Mouse (Mus musculus) embryo, embryonic 9.5 days (tissue): ENCODE measurements around the gene Zc3h18.
A peak's percentile ranks its signal among the peaks of the same experiment; 100 is the strongest.

ENCODE experiments used
- DNase-seq: peaks from one replicate; pipeline ENCODE4 v3.0.0-alpha.2; 2017; ENCODE audit errors: extremely low spot score

The Zc3h18 gene

DNA sequence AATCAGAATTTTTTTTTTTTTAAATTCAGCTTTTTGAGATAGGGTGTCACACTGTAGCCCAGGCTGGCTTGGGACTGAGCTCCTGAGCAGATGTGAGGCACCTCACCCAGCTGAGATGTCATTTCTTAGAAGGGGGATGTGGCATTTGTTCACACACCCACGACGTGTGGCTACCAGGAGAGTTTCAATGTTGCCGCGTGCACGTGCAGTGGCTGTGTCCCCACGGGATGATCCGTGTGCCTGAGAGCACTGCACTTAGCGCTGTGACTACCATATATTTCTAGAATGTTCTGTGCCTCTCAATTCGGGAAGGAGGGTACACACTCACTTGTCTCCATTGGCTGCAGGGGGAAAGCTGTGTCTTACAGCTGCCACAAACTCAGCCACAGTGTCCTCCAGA is 59.7 kb downstream of the Zc3h18 start:
- DNase-seq, result no peak

DNA sequence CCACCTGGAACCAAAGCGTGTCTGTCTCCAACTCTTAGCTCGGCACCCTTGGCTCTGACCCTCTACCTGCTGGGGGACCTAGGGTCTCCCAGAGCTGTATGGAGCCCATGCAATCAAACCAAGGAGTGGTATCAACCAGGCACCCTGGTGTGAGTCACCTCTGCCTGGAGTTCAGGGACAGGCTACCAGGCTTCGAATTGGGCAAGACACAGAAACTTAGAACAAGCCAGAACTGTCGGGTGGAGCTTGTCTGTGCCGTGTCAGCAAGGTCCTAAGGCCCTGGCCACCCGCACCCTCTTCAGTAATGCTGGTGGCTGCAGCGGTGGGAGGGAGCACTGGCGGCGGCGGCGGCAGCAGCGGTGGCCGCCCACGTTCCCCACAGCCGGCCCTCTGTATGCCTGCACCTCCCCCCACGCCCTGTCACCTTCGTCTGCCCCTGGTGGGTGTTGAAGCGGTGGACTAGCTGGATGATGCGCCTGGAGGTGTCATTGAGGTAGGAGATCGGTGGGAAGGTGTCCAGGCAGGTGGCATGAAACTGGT is 60.2 kb downstream of the Zc3h18 start:
- DNase-seq, result no peak

DNA sequence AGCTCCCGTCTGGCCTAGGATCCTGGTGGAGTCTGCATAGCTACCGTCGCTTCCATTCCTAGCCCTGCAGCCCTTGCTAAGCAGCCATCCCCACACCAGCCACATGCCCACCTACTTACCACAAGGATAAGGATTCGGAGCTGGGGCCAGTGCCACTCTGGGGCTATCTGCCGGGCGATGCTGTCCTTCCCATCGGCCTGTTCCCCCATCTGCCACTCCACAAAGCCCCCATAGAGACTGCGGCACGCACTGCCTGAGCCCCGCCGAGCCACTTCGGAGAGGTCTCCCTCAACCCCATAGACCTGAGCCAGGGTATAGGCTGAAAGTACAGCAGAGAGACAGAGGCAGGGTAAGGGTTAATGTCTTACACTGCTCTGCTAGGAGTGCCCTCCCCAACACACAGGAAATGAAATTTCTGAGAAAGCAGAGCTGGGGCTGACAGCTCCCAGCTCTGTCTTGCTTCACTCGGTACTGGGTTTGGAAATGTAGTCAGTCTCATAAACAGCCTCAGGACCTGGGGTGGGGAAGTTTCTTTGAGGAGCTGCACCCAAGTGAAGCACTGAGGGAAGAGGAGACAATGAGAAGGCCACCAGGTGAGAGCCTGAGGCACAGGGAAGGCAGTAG is 61.4 kb downstream of the Zc3h18 start:
- no peak for DNase-seq

DNA sequence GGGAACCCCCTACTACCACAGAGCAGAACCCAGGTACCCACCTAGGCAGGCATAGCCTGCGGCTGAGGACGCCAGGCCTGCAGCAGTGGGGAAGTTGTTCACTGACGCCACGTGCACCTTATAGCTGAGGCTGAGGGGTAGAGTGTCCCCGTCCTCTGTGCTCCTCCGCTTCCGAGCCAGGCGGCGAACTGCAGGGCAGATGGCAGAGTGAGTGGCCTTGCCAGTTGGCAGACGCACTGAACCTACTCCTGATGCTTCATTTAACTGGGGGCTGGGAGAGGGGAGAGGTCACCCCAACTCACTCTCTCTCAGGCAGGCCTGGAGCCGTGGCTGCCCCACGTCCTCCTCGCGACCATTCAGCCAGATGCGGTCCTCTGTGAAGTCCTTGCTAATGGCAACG is 62.9 kb downstream of the Zc3h18 start:
- DNase-seq, result no peak

DNA sequence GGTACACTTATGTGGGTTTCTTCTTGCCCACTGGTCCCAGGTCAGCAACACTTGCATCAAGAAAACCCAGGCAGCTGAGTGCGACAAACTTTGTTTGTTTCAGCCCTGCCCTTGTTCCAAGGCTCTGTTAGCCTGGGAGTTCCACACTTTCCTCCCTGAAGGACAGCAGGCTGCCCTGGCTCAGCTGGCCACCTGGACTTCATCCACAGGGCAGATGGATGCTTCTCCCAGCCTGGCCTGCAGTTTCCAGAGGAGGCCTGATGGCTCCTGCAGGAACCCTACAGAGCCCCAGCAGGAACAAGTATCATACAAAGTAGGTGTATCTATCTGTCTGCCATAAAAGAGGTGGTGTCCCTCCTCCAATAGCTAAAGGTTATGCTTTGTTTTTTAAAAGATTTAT is 64.9 kb downstream of the Zc3h18 start:
- no peak for DNase-seq

DNA sequence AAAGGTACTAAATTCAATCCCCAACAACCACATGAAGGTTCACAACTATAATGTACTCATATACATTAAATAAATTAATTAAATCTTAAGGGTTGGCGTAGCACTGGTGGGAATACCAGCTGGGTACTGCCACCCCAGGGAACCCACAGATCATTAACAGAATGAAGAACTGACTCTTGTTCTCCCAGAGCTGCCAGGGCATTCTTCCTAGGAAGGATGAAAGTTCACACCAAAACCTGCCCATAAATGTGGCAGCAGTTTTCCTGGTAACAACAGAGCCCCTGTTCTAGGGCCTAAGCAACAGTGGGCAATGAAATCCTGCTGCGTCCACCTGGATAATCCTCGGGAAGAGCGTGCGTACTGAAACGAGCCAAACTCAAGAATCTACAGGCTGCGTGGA is 65.9 kb downstream of the Zc3h18 start:
- no peak for DNase-seq

DNA sequence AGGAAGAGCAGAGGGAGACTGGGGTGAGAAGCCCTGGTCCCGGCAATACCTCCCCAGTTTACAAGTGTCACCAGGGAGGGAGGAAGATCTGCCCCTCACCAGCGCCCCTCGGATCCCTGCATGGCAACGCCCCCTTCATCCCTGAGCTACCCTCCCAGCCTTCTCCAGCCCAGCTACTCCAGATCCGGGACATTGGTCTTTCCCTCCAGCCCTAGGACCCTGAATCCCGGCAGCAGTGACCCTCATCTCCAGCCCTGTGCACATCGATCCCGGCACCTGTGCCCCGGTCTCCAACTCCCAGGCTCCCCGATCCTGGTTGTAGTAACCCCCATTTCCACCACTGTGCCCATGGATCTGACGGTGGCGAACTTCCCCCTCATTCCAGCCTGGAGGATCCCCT is 66.4 kb downstream of the Zc3h18 start:
- DNase-seq, result no peak

DNA sequence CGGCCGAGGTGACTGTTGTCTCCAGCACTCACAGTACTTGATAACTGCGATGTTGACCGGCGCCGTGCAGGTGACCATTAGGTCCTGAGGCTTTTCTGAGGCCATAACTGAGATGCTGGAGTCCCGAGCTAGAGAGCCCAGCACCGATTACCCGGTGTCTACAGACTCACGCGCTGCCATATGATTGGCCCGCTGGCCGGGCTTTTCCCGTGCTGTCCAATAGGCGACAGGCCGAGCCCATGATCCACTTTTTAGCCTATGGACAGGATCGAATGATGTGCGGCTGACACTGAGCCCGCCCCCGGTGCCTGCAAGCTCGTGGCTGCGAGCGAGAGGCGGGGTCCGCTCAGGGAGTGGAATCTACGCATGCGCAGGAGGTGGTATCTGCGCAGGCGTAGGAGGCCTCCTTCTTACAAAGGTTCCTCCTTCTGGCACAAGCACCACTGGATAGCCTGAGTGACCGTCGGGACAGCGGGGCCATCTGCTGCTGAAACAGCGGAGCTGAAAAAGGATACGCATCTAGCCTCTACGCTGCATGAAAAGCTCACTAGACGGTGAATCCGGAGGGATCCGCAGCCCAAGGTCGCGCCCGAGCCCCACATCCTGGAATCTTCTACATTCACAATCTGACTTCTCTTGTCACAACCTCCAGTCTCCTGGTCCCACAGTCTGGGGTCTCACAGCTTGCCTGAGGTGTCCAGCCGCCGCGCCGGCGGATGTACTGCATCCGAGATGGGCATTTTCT is 67.0 kb downstream of the Zc3h18 start, which contains the start of gene Mvd:
TSS of gene Mvd (minus strand) at position 161 of the 745 bp plus-strand sequence.
- DNase-seq, result peak; percentile 98

DNA sequence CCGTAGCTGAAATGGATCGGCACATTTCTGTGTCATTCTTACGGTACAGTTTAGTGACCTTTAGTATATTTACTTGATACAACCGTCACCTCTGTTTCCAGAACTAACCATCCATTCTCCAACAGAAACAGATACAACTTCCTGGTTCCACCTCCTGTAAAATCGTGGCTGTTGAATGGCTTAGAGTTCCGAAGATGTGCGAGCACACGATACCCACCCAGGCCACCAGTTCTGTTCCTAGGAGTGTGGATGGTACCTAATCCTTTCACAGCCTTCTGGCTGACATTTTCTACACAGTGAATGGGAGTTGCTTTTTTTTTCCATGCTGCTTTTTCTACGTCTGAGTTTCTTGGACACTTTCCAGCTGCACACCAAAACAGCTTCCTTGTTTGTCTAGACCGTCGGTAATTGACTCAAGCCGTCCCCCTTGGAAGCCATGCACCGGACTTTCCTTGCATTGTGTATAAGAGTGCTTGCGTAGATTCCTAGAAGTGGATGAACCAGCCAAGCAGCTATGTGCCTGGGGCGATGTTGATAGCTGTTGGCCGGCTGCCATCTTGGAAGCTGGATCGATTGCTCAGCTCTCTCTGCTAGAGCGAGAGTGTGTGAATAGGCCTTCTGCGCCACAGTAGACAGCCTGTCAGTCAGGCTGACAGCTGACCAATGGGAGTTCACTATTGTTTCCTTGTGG is 67.8 kb downstream of the Zc3h18 start:
- DNase-seq, result peak; percentile 37

DNA sequence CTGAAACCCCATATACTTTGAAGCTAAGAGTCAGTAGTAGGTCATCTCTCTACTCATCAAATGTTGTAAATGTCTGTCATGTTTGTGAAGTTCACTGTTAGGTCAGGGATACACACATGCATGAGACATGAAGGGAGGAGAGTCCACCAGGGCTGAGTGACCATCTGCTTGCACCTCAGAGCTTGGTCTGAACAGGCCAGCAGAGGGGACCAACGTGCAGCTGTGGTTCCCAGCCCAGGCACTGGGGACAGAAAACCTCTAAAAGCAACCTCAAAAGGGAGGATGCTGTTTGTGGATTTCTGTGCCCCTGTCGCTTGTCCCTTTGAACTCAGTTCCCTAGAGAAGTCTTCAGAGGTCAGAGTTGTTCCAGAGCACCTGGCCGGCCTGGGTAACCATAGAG is 68.8 kb downstream of the Zc3h18 start:
- DNase-seq, result no peak

DNA sequence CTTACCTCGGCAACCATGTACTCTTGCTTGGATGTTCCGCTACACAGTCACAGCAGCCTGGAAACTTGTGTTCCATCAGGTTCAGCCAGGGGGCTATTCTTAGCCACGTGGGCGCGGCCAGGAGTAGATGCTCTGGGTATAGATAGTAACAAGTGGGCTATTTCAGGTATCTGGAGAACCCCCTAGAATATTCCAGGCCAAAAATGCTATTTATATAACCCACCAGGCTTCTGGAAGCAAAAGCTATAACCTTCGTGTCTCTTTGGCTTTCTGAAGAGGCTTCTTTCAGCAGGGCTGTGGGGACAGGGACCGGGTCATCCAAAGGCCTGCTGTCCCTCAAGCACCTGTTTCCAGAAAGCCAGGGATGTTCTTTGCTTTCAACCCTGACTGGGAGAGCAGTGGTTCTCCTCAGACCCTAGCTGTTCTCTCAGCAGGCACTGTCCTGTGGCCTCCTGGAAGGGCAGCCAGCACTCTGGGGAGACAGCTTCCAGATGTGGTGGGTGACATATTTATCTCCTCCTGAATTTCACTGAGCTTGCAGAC is 74.8 kb downstream of the Zc3h18 start:
- DNase-seq, result no peak

DNA sequence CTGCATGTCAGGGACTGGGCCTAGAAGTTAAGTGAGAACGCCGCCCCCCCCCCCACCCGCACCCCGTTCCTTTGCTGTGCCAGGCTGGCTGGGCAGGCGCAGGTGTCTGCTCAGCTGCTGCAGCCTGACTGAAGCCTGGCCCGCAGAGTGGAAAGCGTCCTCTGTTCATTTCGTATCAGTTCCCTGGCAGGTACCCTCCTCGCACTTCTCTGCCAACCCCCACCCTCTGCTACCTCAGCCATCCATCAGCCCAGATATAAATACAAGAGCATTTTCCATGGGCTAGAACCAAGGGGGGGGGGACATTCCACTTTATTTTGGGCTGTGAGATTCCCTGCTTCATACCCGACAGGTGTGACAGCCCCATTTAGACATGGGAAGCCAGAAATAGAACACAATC is 75.7 kb downstream of the Zc3h18 start:
- no peak for DNase-seq

DNA sequence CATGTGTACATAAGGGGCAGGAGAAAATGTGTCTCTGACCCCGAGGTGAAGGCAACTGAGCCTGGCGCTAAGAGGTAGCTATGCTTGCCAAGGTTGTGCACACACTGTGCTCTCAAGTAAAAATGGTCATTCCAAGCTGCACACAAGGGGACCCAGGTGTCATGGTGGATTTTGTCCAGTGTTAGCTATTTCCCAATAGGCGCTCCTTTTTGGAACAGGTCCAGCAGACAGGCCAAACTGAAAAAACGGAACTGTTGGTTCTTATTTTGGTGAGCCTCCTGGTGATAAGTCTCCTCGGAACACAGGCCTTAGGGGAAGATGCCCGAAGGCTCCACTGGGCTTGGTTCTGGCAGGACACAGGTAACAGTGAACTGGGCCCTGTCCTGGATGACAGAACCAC is 78.0 kb downstream of the Zc3h18 start:
- DNase-seq, result no peak

DNA sequence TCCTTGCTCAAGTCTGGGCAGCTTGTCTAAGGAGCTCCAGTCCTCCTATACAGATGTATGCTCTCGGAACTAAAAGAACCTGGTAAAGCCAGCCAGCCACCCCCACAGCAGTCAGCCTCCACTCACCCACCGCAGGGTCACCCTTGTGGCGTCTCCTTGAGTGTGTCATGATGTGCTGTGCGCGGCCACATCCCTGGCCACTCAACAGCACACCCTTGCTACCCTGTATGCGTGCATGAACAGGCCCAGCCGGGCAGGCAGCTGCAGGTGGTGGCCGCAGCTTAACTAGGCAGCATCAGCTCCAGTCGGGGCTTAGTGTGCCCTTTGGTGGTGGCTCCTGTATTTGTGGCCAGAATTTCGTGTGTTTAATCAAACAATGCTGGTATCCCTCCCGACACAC is 80.8 kb downstream of the Zc3h18 start:
- no peak for DNase-seq

DNA sequence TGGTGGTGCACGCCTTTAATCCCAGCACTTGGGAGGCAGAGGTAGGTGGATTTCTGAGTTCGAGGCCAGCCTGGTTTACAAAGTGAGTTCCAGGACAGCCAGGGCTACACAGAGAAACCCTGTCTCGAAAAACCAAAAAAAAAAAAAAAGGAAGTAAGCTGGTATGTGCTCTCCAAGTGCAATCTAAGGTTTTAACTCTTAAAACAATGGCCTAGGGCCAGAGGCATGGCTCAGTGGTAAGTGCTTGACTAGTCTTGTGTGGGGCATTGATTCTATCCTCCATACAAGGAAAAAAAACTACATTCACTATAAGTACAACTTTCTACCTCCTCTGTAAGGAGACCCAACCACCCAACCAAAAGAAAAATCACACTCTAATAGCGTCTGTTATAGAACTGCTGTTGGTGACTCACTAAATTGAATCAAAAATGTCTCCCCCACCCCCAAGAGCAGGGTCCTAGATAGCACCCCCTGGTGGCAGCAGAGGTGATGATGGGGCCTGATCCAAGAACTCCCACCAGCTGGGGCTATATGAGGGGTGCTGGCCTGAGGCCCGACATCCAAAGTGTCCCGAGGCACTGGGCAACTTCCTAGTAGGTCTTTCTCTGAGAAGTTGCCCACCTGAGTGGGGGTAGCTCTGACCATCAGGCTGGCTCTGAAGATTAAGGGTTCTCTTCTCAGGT is 83.0 kb downstream of the Zc3h18 start:
- DNase-seq, result peak; percentile 18

DNA sequence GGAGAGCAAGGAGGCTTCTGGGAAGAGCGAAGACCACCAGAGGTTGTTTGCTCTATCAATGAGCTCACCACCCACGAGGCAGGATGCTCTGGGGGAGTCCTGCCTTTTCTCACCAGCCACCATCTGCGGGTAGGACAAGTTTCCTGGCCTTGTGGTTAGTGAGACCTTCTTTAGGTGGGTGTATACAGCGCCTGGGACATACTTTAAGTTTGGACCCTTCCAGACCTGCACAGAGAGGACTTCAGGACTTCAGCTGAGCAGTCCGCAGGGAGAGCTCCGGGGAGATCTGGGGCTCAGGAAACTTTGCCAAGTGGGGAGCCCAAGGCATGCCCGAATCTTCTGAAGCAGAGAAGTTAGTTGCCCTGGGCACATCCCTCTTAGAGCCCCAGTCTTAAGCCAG is 83.6 kb downstream of the Zc3h18 start:
- no peak for DNase-seq

DNA sequence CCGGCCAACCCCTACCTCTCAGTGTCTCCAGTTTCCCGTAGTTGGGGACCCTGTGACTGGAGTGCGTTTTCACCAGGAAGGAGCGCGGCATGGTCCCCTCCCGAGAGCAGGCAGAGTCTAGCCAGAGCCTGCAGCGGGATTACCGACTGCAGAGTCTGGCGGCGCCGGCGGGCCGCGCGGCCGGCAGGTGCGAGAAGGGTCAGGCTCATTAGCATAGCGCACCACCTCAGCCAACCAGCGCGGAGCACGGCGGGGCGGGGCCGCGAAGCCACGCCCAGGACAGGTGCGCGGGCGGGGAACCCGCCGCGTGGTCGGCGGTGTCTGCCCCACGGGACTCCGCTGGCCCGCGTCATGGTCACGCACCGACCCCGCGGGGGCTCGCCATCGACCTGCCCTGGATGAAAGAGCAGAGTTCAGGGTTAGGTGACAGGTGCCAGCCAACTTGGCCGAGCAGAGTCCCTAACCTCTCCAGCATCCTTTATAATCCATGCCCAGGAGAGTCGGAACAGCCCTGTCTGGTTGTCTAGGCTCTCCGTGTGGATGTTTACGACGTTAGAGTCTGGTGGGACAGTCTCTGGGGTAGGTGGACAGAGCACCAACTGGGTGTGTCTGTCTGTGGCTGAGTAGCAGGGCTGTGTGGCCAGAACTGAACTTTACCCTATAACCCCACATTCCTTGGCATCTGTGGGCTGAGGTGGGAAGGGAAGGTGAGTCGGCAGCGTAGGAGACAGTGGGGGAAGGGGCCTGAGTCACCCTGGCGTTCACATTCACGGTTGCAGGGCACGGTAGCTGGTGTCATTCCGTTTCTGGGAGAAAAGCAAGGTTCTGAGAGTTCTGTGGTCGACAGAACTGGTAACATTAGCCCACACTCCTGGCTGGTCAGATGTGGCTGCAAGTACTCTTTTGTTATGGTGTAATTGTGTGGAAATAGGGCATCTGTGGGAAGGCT is 84.4 kb downstream of the Zc3h18 start, which contains the start of gene Snai3:
TSS of gene Snai3 (minus strand) at position 210 of the 949 bp plus-strand sequence.
- DNase-seq, result peak; percentile 50

DNA sequence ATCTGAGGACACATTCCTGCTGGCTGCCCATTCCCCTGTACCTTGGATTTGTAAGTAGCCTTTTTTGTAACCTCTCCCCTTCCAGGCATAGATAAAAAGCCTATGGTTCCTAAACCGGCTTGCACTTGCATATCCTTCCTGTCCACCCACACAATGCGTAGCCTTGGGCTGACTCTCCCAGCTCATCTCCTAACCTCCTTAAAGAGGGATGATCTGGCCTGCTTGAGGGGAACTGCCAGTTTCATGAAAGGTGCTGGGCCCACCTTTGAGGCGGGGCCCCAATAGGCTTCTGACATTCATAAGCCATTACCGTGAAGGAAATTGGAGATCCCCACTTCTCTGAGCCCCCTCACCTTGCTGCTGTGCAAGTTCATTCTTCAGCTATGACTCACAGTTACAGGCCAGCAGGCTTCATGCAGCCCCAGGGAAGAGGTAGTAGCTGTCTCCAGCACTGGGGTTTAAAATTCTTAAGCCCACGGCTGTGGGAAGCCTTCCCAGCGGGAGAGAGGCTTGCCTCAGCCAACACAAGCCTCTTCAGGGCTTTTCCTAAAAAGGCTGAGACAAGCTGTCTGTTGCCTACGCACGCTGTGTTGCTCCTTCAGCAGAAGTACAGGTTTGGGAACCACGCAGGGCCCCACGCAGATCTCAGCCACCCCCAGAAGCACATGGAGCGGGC is 85.2 kb downstream of the Zc3h18 start:
- DNase-seq, result no peak

DNA sequence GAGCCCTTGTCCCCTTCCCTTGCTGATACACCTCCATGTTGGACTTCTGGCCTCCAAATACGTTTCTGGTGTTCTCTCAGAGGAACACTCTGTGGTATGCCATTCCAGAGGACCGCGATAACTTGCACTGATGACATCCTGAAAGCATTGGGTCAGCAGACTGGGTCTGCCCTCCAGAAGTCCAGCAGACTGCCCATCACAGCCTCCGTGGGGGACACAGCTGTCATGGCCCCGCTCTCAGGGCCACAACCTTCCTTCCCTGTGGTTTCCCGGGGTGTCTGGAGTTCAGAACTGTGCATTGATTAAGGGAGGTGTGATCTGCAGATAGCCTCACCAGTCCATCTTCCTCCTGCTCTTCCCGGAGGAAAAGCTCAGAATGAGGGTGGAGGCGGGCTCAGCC is 86.1 kb downstream of the Zc3h18 start:
- DNase-seq, result no peak
